In genomic region chr15:101352706-101353465, GRCm38 (mm10) we compare ENCODE assay signal across 20 mouse cellular contexts. TPM values are rescaled to one million over a fixed set of nuclear protein-coding genes. Genes with fewer than 3 reads are reported as not detected.
DNase-seq lines count a peak whose midpoint lies in the region; ATAC-seq and TF ChIP-seq lines count a peak whose summit lies in the region.
"Had no signal": no experiment of that assay in that cellular context is flagged by ENCODE, and none has a peak within 500 bp of the region (broad histone marks: within the 10 kb centered on the region; RNA-seq: fewer than 3 reads in every experiment).

No protein-coding gene starts in this region.

- H3K9ac ChIP-seq in heart, embryonic 13.5 days: peak overlapping the region; percentile 24; the same call in 1 of the 2 replicates
- H3K9ac ChIP-seq: embryonic facial prominence, embryonic 13.5 days; liver, postnatal 0 days; neural tube, embryonic 15.5 days had no signal

- H3K27me3 ChIP-seq in heart, embryonic 13.5 days (replicated peaks): peaks cover 18% of the 10 kb centered on the region; the same call in 1 of the 2 replicates
- H3K27me3 ChIP-seq in G1E (ENCODE audit: insufficient read depth, low read length): peaks cover 10% of the 10 kb centered on the region; the same call in 1 of the 2 replicates
- H3K27me3 ChIP-seq: embryonic facial prominence, embryonic 13.5 days had no signal

- H3K36me3 ChIP-seq in heart, embryonic 13.5 days: no peaks in the 10 kb centered on the region
- no peaks in the 10 kb centered on the region for H3K36me3 ChIP-seq in G1E (replicated peaks)
- H3K36me3 ChIP-seq: embryonic facial prominence, embryonic 13.5 days; neural tube, embryonic 15.5 days had no signal

- WGBS in heart, embryonic 13.5 days: 41% methylated on average over 10 of the region's 10 CpGs

- H3K4me2 ChIP-seq in heart, embryonic 13.5 days: no peak overlapping the region
- H3K4me2 ChIP-seq: embryonic facial prominence, embryonic 13.5 days; neural tube, embryonic 15.5 days had no signal

- no peak overlapping the region for H3K27ac ChIP-seq in heart, embryonic 13.5 days (replicated peaks)
- H3K27ac ChIP-seq: embryonic facial prominence, embryonic 13.5 days; heart, adult 2 months; neural tube, embryonic 15.5 days had no signal

- no peak overlapping the region for H3K4me3 ChIP-seq in heart, embryonic 13.5 days
- 0 out of 2 replicates have a peak overlapping the region, but pooled peaks have one; percentile 20 for H3K4me3 ChIP-seq in G1E (ENCODE audit: low read depth, low read length)
- H3K4me3 ChIP-seq: embryonic facial prominence, embryonic 13.5 days; heart, adult 2 months; myocyte; neural tube, embryonic 15.5 days had no signal

- DNase-seq in heart, postnatal 10 days: no peak
- no peak for DNase-seq in G1E (ENCODE audit: low spot score)
- peak; percentile 86 for DNase-seq in cerebellum, adult 18-20 months
- peak; percentile 85 to 87 for DNase-seq in cerebellum, postnatal 36 days
- no peak for DNase-seq in adrenal gland, postnatal 4 days (ENCODE audit: low spot score in 2 of 2)
- no peak for DNase-seq in urinary bladder, postnatal 36 days (ENCODE audit: low spot score in 2 of 2)
- DNase-seq: gastrocnemius, postnatal 10 days; heart, adult 2 months; kidney, adult 8-10 months; kidney, postnatal 36 days; liver; liver, postnatal 0 days; lung, postnatal 36 days had no signal

- TF ChIP-seq CTCF in G1E (IDR thresholded peaks at IDR 0.05; ENCODE audit: low read depth, low read length): no peak

- no peak for ATAC-seq in heart, embryonic 13.5 days (ENCODE audit: extremely low read depth, insufficient number of reproducible peaks, low FRiP score, low TSS enrichment)
- no peak for ATAC-seq in G1E (ENCODE audit: extremely low read depth, insufficient number of reproducible peaks, low FRiP score, poor library complexity, severe bottlenecking)
- ATAC-seq: hindbrain, embryonic 16.5 days; liver, postnatal 0 days had no signal

- peaks cover 25% of the 10 kb centered on the region for H3K4me1 ChIP-seq in heart, embryonic 13.5 days
- no peaks in the 10 kb centered on the region for H3K4me1 ChIP-seq in G1E (ENCODE audit: insufficient read depth, low read depth, low read length)
- H3K4me1 ChIP-seq: neural tube, embryonic 15.5 days had no signal

- intact Hi-C loops in heart, postnatal 10 days (cut with DNase I): no loop called here

- H3K9me3 ChIP-seq in heart, embryonic 13.5 days: no peaks in the 10 kb centered on the region
- H3K9me3 ChIP-seq in G1E (replicated peaks): peaks cover 57% of the 10 kb centered on the region
- H3K9me3 ChIP-seq: embryonic facial prominence, embryonic 13.5 days; neural tube, embryonic 15.5 days had no signal

RNA-seq across cellular contexts. Expression of gene Krt80, which starts 17.1 kb away (rescaled TPM):
- 7.8 and 7.9 TPM in 2 replicates for polyA plus RNA-seq in heart, embryonic 13.5 days (2015; fragmentation: Nextera tagmentation; extraction: Ambion mirVana)
- total RNA-seq in heart, postnatal 10 days (2021): 1 to 10 TPM; 1.7 to 2.2 TPM
- total RNA-seq in G1E (2014; fragmentation: Nextera tagmentation) (not detected in 2 replicates), G1E (2017) (0.11 and 0.12 TPM in 2 replicates)
- not detected in 2 replicates for polyA plus RNA-seq in G1E (2012)
- total RNA-seq in adrenal gland, postnatal 4 days (2021): 1 to 10 TPM in 1 of 2 experiments, under 1 TPM in 1; 0.45 to 1.1 TPM

RNA-seq across cellular contexts. Expression of gene Krt7, which starts 58.0 kb away (rescaled TPM):
- polyA plus RNA-seq in heart, embryonic 13.5 days (2015; fragmentation: Nextera tagmentation; extraction: Ambion mirVana): 20.6 and 26.7 TPM in 2 replicates
- 1 to 10 TPM; 3.8 to 4.5 TPM for total RNA-seq in heart, postnatal 10 days (2021)
- total RNA-seq in G1E (2014; fragmentation: Nextera tagmentation) (not detected in 2 replicates), G1E (2017) (under 0.01 and 0.49 TPM in 2 replicates)
- polyA plus RNA-seq in G1E (2012): 0.11 and 0.13 TPM in 2 replicates
- 10 to 100 TPM in 1 of 2 experiments, 1 to 10 TPM in 1; 4.1 to 12.3 TPM for total RNA-seq in adrenal gland, postnatal 4 days (2021)
- total RNA-seq: layer of hippocampus, postnatal 14 days had no signal

RNA-seq across cellular contexts. Expression of gene 6030408B16Rik, which starts 59.9 kb away (rescaled TPM):
- 2.4 and 3.0 TPM in 2 replicates for polyA plus RNA-seq in heart, embryonic 13.5 days (2015; fragmentation: Nextera tagmentation; extraction: Ambion mirVana)
- 1 to 10 TPM; 2.3 to 3.6 TPM for total RNA-seq in heart, postnatal 10 days (2021)
- not detected in 2 replicates for total RNA-seq in G1E (2014; fragmentation: Nextera tagmentation)
- total RNA-seq in G1E (2017): 0.12 TPM in 1 of 2 replicates, not detected in the other
- 0.09 TPM in 1 of 2 replicates, not detected in the other for polyA plus RNA-seq in G1E (2012)
- 1 to 10 TPM; 2.6 to 3.4 TPM for total RNA-seq in adrenal gland, postnatal 4 days (2021)
- total RNA-seq: common myeloid progenitor, adult 5-6 weeks had no signal

Comparison
In these comparisons a context has a peak if more than half of its experiments do, and no peak if none do; other contexts are left out.
1. DNase-seq: peak in cerebellum, adult 18-20 months (2 of 2) and cerebellum, postnatal 36 days (2 of 2); none in heart, postnatal 10 days (0 of 2), G1E (single experiment), adrenal gland, postnatal 4 days (0 of 2) and urinary bladder, postnatal 36 days (0 of 2).